Mouse (Mus musculus): ENCODE data around the gene Vmn1r85. TPM values are rescaled to one million over a fixed set of nuclear protein-coding genes. Genes with fewer than 3 reads are reported as not detected.
A peak's percentile ranks its signal among the peaks of the same experiment; 100 is the strongest.

Gene Vmn1r85
- polyA plus RNA-seq, 1 experiment from 2014 or later = not detected

GRCm38 (mm10) chr7:13053001-13053400 is 42.0 kb downstream of the Vmn1r85 start:
- no peak for DNase-seq (ENCODE audit: extremely low spot score, low spot score)
- no peaks in the 10 kb centered on the region for H3K36me3 ChIP-seq (replicated peaks)
- peaks cover 14% of the 10 kb centered on the region for H3K4me1 ChIP-seq
- H3K4me3 ChIP-seq = peak overlapping the region; percentile 64; the same call in 1 of the 2 replicates
- no peak overlapping the region for H3K27ac ChIP-seq
- WGBS = 92% methylated on average over 13 of the region's 13 CpGs
- H3K9me3 ChIP-seq = no peaks in the 10 kb centered on the region
- H3K27me3 ChIP-seq (ENCODE audit: poor library complexity, severe bottlenecking) = no peaks in the 10 kb centered on the region

GRCm38 (mm10) chr7:13046084-13046483 is 48.9 kb downstream of the Vmn1r85 start:
- Histone ChIP-seq H3K36me3 (replicated peaks) (0 out of 2 replicates have a peak, but pooled peaks cover 3% of the 10 kb centered on the region), H3K27me3 (ENCODE audit: poor library complexity, severe bottlenecking) (peaks cover 48% of the 10 kb centered on the region), H3K9me3 (peaks cover 15% of the 10 kb centered on the region), H3K27ac (no peak overlapping the region), H3K4me1 (peaks cover 15% of the 10 kb centered on the region), H3K4me3 (no peak overlapping the region)
- 16% methylated on average over 2 of the region's 2 CpGs for WGBS
- DNase-seq (ENCODE audit: extremely low spot score, low spot score) = peak; percentile 52

- peaks cover 15% of the 10 kb centered on the region for H3K9me3 ChIP-seq
- H3K4me1 ChIP-seq = peaks cover 19% of the 10 kb centered on the region
- 0 out of 2 replicates have a peak, but pooled peaks cover 3% of the 10 kb centered on the region for H3K36me3 ChIP-seq (replicated peaks)
- 3% methylated on average over 23 of the region's 23 CpGs for WGBS
- H3K27ac ChIP-seq = peak overlapping the region; percentile 76; the same call in 1 of the 2 replicates
- no peak for DNase-seq (ENCODE audit: extremely low spot score, low spot score)
- H3K27me3 ChIP-seq (ENCODE audit: poor library complexity, severe bottlenecking) = peaks cover 53% of the 10 kb centered on the region
- H3K4me3 ChIP-seq = peak overlapping the region; percentile 63
Measured at GRCm38 (mm10) chr7:13044254-13044625, 50.7 kb downstream of the Vmn1r85 start.

GRCm38 (mm10) chr7:13043445-13044253 is 51.3 kb downstream of the Vmn1r85 start:
- Histone ChIP-seq H3K36me3 (replicated peaks) (0 out of 2 replicates have a peak, but pooled peaks cover 3% of the 10 kb centered on the region), H3K27ac (peak overlapping the region; percentile 76), H3K9me3 (peaks cover 15% of the 10 kb centered on the region), H3K4me1 (peaks cover 25% of the 10 kb centered on the region), H3K27me3 (ENCODE audit: poor library complexity, severe bottlenecking) (peaks cover 53% of the 10 kb centered on the region), H3K4me3 (peak overlapping the region; percentile 63)
- WGBS = 5% methylated on average over 88 of the region's 88 CpGs
- DNase-seq (ENCODE audit: extremely low spot score, low spot score) = peak; percentile 57

- no peak for DNase-seq (ENCODE audit: extremely low spot score, low spot score)
- WGBS = 34% methylated on average over 16 of the region's 16 CpGs
- peaks cover 27% of the 10 kb centered on the region for H3K4me1 ChIP-seq
- H3K36me3 ChIP-seq (replicated peaks) = 0 out of 2 replicates have a peak, but pooled peaks cover 3% of the 10 kb centered on the region
- peaks cover 53% of the 10 kb centered on the region for H3K27me3 ChIP-seq (ENCODE audit: poor library complexity, severe bottlenecking)
- H3K9me3 ChIP-seq = peaks cover 15% of the 10 kb centered on the region
- no peak overlapping the region for H3K27ac ChIP-seq
- peak overlapping the region; percentile 63 for H3K4me3 ChIP-seq
Measured at GRCm38 (mm10) chr7:13043120-13043444, 51.9 kb downstream of the Vmn1r85 start.

- DNase-seq (ENCODE audit: extremely low spot score, low spot score) = no peak
- H3K4me3 ChIP-seq = no peak overlapping the region
Measured at GRCm38 (mm10) chr7:13042511-13042910, 52.5 kb downstream of the Vmn1r85 start.

GRCm38 (mm10) chr7:13041256-13041655 is 53.7 kb downstream of the Vmn1r85 start:
- peaks cover 15% of the 10 kb centered on the region for H3K9me3 ChIP-seq
- H3K4me3 ChIP-seq = no peak overlapping the region
- peaks cover 7% of the 10 kb centered on the region for H3K36me3 ChIP-seq (replicated peaks)
- DNase-seq (ENCODE audit: extremely low spot score, low spot score) = no peak
- no peak overlapping the region for H3K27ac ChIP-seq
- H3K27me3 ChIP-seq (ENCODE audit: poor library complexity, severe bottlenecking) = peaks cover 53% of the 10 kb centered on the region
- WGBS = 76% methylated on average over 1 of the region's 1 CpGs
- peaks cover 35% of the 10 kb centered on the region for H3K4me1 ChIP-seq

More at GRCm38 (mm10) chr7:13042511-13042910, 52.5 kb downstream of the Vmn1r85 start:
- peaks cover 53% of the 10 kb centered on the region for H3K27me3 ChIP-seq (ENCODE audit: poor library complexity, severe bottlenecking)
- peaks cover 15% of the 10 kb centered on the region for H3K9me3 ChIP-seq
- H3K4me1 ChIP-seq = peaks cover 27% of the 10 kb centered on the region
- H3K27ac ChIP-seq = no peak overlapping the region
- 78% methylated on average over 6 of the region's 6 CpGs for WGBS
- H3K36me3 ChIP-seq (replicated peaks) = 0 out of 2 replicates have a peak, but pooled peaks cover 3% of the 10 kb centered on the region

GRCm38 (mm10) chr7:13039181-13039580 is 55.8 kb downstream of the Vmn1r85 start:
- Histone ChIP-seq H3K4me1 (peaks cover 49% of the 10 kb centered on the region), H3K27me3 (ENCODE audit: poor library complexity, severe bottlenecking) (peaks cover 36% of the 10 kb centered on the region), H3K27ac (peak overlapping the region; percentile 99), H3K36me3 (replicated peaks) (peaks cover 22% of the 10 kb centered on the region), H3K4me3 (peak overlapping the region; percentile 82), H3K9me3 (peaks cover 15% of the 10 kb centered on the region)
- WGBS = 88% methylated on average over 1 of the region's 1 CpGs
- DNase-seq (ENCODE audit: extremely low spot score, low spot score) = no peak

- peaks cover 49% of the 10 kb centered on the region for H3K4me1 ChIP-seq
- peak overlapping the region; percentile 99 for H3K27ac ChIP-seq
- H3K4me3 ChIP-seq = peak overlapping the region; percentile 82
- peak; percentile 25 for DNase-seq (ENCODE audit: extremely low spot score, low spot score)
- H3K27me3 ChIP-seq (ENCODE audit: poor library complexity, severe bottlenecking) = peaks cover 31% of the 10 kb centered on the region
- WGBS = 30% methylated on average over 15 of the region's 15 CpGs
- peaks cover 13% of the 10 kb centered on the region for H3K9me3 ChIP-seq
- H3K36me3 ChIP-seq (replicated peaks) = peaks cover 24% of the 10 kb centered on the region
Measured at GRCm38 (mm10) chr7:13038621-13039169, 56.3 kb downstream of the Vmn1r85 start.

- peaks cover 6% of the 10 kb centered on the region for H3K9me3 ChIP-seq
- H3K36me3 ChIP-seq (replicated peaks) = peaks cover 28% of the 10 kb centered on the region
- WGBS = under 1% methylated on average over 65 of the region's 65 CpGs
- H3K4me1 ChIP-seq = peaks cover 50% of the 10 kb centered on the region
- peaks cover 24% of the 10 kb centered on the region for H3K27me3 ChIP-seq (ENCODE audit: poor library complexity, severe bottlenecking)
- DNase-seq (ENCODE audit: extremely low spot score, low spot score) = peak; percentile 98
- peak within 1 kb of the TSS; percentile 99 for H3K27ac ChIP-seq
- H3K4me3 ChIP-seq = peak within 1 kb of the TSS; percentile 82
Measured at GRCm38 (mm10) chr7:13037901-13038555, 56.9 kb downstream of the Vmn1r85 start, which contains the start of gene Ube2m. Gene Ube2m (minus strand): TSS chr7:13038275.

GRCm38 (mm10) chr7:13037366-13037765 is 57.6 kb downstream of the Vmn1r85 start:
- no peak for DNase-seq (ENCODE audit: extremely low spot score, low spot score)
- H3K27ac ChIP-seq = peak overlapping the region; percentile 99
- WGBS = under 1% methylated on average over 32 of the region's 33 CpGs
- H3K36me3 ChIP-seq (replicated peaks) = peaks cover 35% of the 10 kb centered on the region
- peak overlapping the region; percentile 82 for H3K4me3 ChIP-seq
- H3K27me3 ChIP-seq (ENCODE audit: poor library complexity, severe bottlenecking) = peaks cover 18% of the 10 kb centered on the region
- H3K4me1 ChIP-seq = peaks cover 57% of the 10 kb centered on the region
- H3K9me3 ChIP-seq = no peaks in the 10 kb centered on the region; the same call in none of the 2 replicates

GRCm38 (mm10) chr7:13036806-13037205 is 58.2 kb downstream of the Vmn1r85 start:
- Histone ChIP-seq H3K4me3 (peak overlapping the region; percentile 82), H3K9me3 (no peaks in the 10 kb centered on the region; the same call in none of the 2 replicates), H3K27me3 (ENCODE audit: poor library complexity, severe bottlenecking) (peaks cover 12% of the 10 kb centered on the region), H3K4me1 (peaks cover 58% of the 10 kb centered on the region), H3K36me3 (replicated peaks) (peaks cover 41% of the 10 kb centered on the region), H3K27ac (peak overlapping the region; percentile 99)
- DNase-seq (ENCODE audit: extremely low spot score, low spot score) = no peak
- WGBS = 48% methylated on average over 4 of the region's 4 CpGs
